Mouse (Mus musculus): ENCODE measurements at regions not wholly inside any gene's neighbourhood (a gene's known extent, or its start where the extent isn't known, plus 50 kb on each side); places are given as distances from the start of the nearest gene placed in this dataset.

GRCm38 (mm10) chr6:98769999-98770398, 427.4 kb upstream of the Gm765 start:
- no peak for ATAC-seq
- no peaks in the 10 kb centered on the region for H3K4me1 ChIP-seq (ENCODE audit: insufficient read depth, low read depth, low read length)
- no peak overlapping the region for H3K4me3 ChIP-seq (ENCODE audit: low read depth, low read length)
- 38% methylated on average over 2 of the region's 2 CpGs for WGBS
- no peak overlapping the region for H3K4me2 ChIP-seq (replicated peaks; ENCODE audit: low read depth, low read length)
- H3K36me3 ChIP-seq (ENCODE audit: insufficient read depth, low read length) = no peaks in the 10 kb centered on the region
- DNase-seq (ENCODE audit: low spot score) = no peak
- no peak overlapping the region for H3K27ac ChIP-seq (ENCODE audit: low read length)
- no peaks in the 10 kb centered on the region for H3K27me3 ChIP-seq (replicated peaks; ENCODE audit: insufficient read depth, low read length)
- TF ChIP-seq CTCF (IDR thresholded peaks at IDR 0.05) (no peak), EP300 (IDR thresholded peaks at IDR 0.05) (no peak)
- H3K9ac ChIP-seq (replicated peaks; ENCODE audit: low read depth) = no peak overlapping the region
- no peaks in the 10 kb centered on the region for H3K9me3 ChIP-seq (ENCODE audit: low read length)

- TF ChIP-seq EP300 (IDR thresholded peaks at IDR 0.05) (no peak), CTCF (IDR thresholded peaks at IDR 0.05) (no peak)
- Histone ChIP-seq H3K4me3 (ENCODE audit: low read depth, low read length) (no peak overlapping the region), H3K9me3 (ENCODE audit: low read length) (no peaks in the 10 kb centered on the region), H3K27ac (ENCODE audit: low read length) (no peak overlapping the region), H3K4me1 (ENCODE audit: insufficient read depth, low read depth, low read length) (no peaks in the 10 kb centered on the region), H3K9ac (replicated peaks; ENCODE audit: low read depth) (no peak overlapping the region), H3K4me2 (replicated peaks; ENCODE audit: low read depth, low read length) (no peak overlapping the region), H3K36me3 (ENCODE audit: insufficient read depth, low read length) (no peaks in the 10 kb centered on the region), H3K27me3 (replicated peaks; ENCODE audit: insufficient read depth, low read length) (no peaks in the 10 kb centered on the region)
- DNase-seq (ENCODE audit: low spot score) (no peak), ATAC-seq (no peak)
- WGBS = 61% methylated on average over 6 of the region's 6 CpGs
Observed at GRCm38 (mm10) chr6:98769322-98769721, 426.8 kb upstream of the Gm765 start.

GRCm38 (mm10) chr6:98767858-98768336, 425.3 kb upstream of the Gm765 start:
- H3K4me3 ChIP-seq (ENCODE audit: low read depth, low read length) = no peak overlapping the region
- no peak overlapping the region for H3K9ac ChIP-seq (replicated peaks; ENCODE audit: low read depth)
- no peaks in the 10 kb centered on the region for H3K27me3 ChIP-seq (replicated peaks; ENCODE audit: insufficient read depth, low read length)
- DNase-seq (ENCODE audit: low spot score) = no peak
- H3K36me3 ChIP-seq (ENCODE audit: insufficient read depth, low read length) = no peaks in the 10 kb centered on the region
- H3K4me1 ChIP-seq (ENCODE audit: insufficient read depth, low read depth, low read length) = no peaks in the 10 kb centered on the region
- H3K4me2 ChIP-seq (replicated peaks; ENCODE audit: low read depth, low read length) = no peak overlapping the region
- no peak for TF ChIP-seq EP300 (IDR thresholded peaks at IDR 0.05)
- no peak for TF ChIP-seq CTCF (IDR thresholded peaks at IDR 0.05)
- no peak for ATAC-seq
- no peaks in the 10 kb centered on the region for H3K9me3 ChIP-seq (ENCODE audit: low read length)
- no peak overlapping the region for H3K27ac ChIP-seq (ENCODE audit: low read length)
- 76% methylated on average over 7 of the region's 7 CpGs for WGBS

- DNase-seq (ENCODE audit: low spot score) (no peak), ATAC-seq (no peak)
- WGBS = 77% methylated on average over 2 of the region's 2 CpGs
- Histone ChIP-seq H3K9me3 (ENCODE audit: low read length) (no peaks in the 10 kb centered on the region), H3K27me3 (replicated peaks; ENCODE audit: insufficient read depth, low read length) (no peaks in the 10 kb centered on the region), H3K9ac (replicated peaks; ENCODE audit: low read depth) (no peak overlapping the region), H3K4me2 (replicated peaks; ENCODE audit: low read depth, low read length) (no peak overlapping the region), H3K27ac (ENCODE audit: low read length) (no peak overlapping the region), H3K4me3 (ENCODE audit: low read depth, low read length) (no peak overlapping the region), H3K4me1 (ENCODE audit: insufficient read depth, low read depth, low read length) (no peaks in the 10 kb centered on the region), H3K36me3 (ENCODE audit: insufficient read depth, low read length) (no peaks in the 10 kb centered on the region)
- no peak for TF ChIP-seq EP300 (IDR thresholded peaks at IDR 0.05)
- TF ChIP-seq CTCF (IDR thresholded peaks at IDR 0.05) = no peak
Observed at GRCm38 (mm10) chr6:98754487-98754886, 411.9 kb upstream of the Gm765 start.

- Histone ChIP-seq H3K4me1 (ENCODE audit: insufficient read depth, low read depth, low read length) (no peaks in the 10 kb centered on the region), H3K36me3 (ENCODE audit: insufficient read depth, low read length) (no peaks in the 10 kb centered on the region), H3K27ac (ENCODE audit: low read length) (no peak overlapping the region), H3K4me2 (replicated peaks; ENCODE audit: low read depth, low read length) (no peak overlapping the region), H3K4me3 (ENCODE audit: low read depth, low read length) (no peak overlapping the region), H3K27me3 (replicated peaks; ENCODE audit: insufficient read depth, low read length) (no peaks in the 10 kb centered on the region), H3K9me3 (ENCODE audit: low read length) (no peaks in the 10 kb centered on the region), H3K9ac (replicated peaks; ENCODE audit: low read depth) (no peak overlapping the region)
- 63% methylated on average over 4 of the region's 4 CpGs for WGBS
- DNase-seq (ENCODE audit: low spot score) = no peak
- TF ChIP-seq CTCF (IDR thresholded peaks at IDR 0.05) (no peak), EP300 (IDR thresholded peaks at IDR 0.05) (no peak)
- no peak for ATAC-seq
Observed at GRCm38 (mm10) chr6:98748618-98749017, 406.1 kb upstream of the Gm765 start.

GRCm38 (mm10) chr6:98746976-98747375, 404.4 kb upstream of the Gm765 start:
- Histone ChIP-seq H3K4me2 (replicated peaks; ENCODE audit: low read depth, low read length) (no peak overlapping the region; the same call in 1 of the 2 replicates), H3K4me1 (ENCODE audit: insufficient read depth, low read depth, low read length) (no peaks in the 10 kb centered on the region), H3K27me3 (replicated peaks; ENCODE audit: insufficient read depth, low read length) (no peaks in the 10 kb centered on the region), H3K4me3 (ENCODE audit: low read depth, low read length) (no peak overlapping the region), H3K36me3 (ENCODE audit: insufficient read depth, low read length) (no peaks in the 10 kb centered on the region), H3K27ac (ENCODE audit: low read length) (no peak overlapping the region), H3K9me3 (ENCODE audit: low read length) (no peaks in the 10 kb centered on the region), H3K9ac (replicated peaks; ENCODE audit: low read depth) (no peak overlapping the region)
- TF ChIP-seq EP300 (IDR thresholded peaks at IDR 0.05) (no peak), CTCF (IDR thresholded peaks at IDR 0.05) (no peak)
- no peak for ATAC-seq
- 38% methylated on average over 8 of the region's 8 CpGs for WGBS
- DNase-seq (ENCODE audit: low spot score) = no peak

- DNase-seq (ENCODE audit: low spot score) (no peak), ATAC-seq (no peak)
Observed at GRCm38 (mm10) chr6:98740447-98740846, 397.9 kb upstream of the Gm765 start.

More at GRCm38 (mm10) chr6:98740447-98740846, 397.9 kb upstream of the Gm765 start:
- H3K4me3 ChIP-seq (ENCODE audit: low read depth, low read length) = no peak overlapping the region
- no peaks in the 10 kb centered on the region for H3K36me3 ChIP-seq (ENCODE audit: insufficient read depth, low read length)
- no peaks in the 10 kb centered on the region for H3K27me3 ChIP-seq (replicated peaks; ENCODE audit: insufficient read depth, low read length)
- no peaks in the 10 kb centered on the region for H3K9me3 ChIP-seq (ENCODE audit: low read length)
- H3K9ac ChIP-seq (replicated peaks; ENCODE audit: low read depth) = no peak overlapping the region
- TF ChIP-seq CTCF (IDR thresholded peaks at IDR 0.05) (no peak), EP300 (IDR thresholded peaks at IDR 0.05) (no peak)
- WGBS = 98% methylated on average over 2 of the region's 2 CpGs
- no peak overlapping the region for H3K27ac ChIP-seq (ENCODE audit: low read length)
- no peaks in the 10 kb centered on the region for H3K4me1 ChIP-seq (ENCODE audit: insufficient read depth, low read depth, low read length)
- no peak overlapping the region for H3K4me2 ChIP-seq (replicated peaks; ENCODE audit: low read depth, low read length)

Data from lung, postnatal 0 days (tissue).